Mouse (Mus musculus): Measurements from ENCODE around the gene Scmh1.

Scmh1 gene

DNA sequence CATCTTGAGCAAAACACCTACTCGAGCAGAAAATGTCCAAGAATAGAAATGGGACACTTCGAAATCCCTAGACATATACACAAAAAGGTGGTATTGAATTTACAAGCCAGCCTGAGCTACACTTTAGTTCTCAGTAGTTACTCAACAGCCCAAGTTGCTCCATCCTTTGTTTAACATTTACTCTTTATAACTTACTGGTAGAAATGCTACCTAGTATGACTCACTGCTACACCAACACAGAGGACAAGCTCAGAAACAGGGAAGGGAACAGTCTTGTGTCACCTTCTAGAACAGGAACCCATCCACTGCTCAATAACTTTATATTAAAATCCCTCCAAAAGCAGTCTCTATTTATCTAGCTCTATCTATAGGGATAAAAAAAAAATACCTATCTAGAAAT, 160.6 kb downstream of the Scmh1 start:
- DNase-seq, result no peak

GRCm38 (mm10) chr4:120568005-120568404, 162.9 kb downstream of the Scmh1 start:
- DNase-seq, result peak; percentile 21

DNA sequence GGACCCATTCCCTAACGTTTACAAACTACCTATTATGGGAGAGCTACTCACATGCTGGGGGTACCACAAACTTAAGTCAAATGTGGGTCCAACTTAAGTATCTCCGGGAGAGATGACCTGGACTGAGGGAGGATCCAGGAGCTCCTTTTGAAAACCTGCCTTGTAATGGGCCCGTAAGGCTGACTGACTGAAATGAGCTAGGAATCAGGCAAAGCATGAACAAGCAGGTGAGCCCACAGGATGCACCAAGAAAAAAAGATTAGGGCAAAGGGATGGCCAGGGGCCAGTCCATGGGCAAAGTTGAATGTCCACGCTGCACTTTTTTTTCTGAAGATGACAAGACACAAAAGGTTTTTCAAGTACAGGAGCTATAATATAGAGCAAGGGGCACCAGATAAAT, 163.9 kb downstream of the Scmh1 start:
- DNase-seq, result no peak

GRCm38 (mm10) chr4:120569486-120570437, 164.7 kb downstream of the Scmh1 start, which contains the start of gene Ctps:
Ctps (minus strand) TSS chr4:120570276.
- DNase-seq, result peak; percentile 94

DNA sequence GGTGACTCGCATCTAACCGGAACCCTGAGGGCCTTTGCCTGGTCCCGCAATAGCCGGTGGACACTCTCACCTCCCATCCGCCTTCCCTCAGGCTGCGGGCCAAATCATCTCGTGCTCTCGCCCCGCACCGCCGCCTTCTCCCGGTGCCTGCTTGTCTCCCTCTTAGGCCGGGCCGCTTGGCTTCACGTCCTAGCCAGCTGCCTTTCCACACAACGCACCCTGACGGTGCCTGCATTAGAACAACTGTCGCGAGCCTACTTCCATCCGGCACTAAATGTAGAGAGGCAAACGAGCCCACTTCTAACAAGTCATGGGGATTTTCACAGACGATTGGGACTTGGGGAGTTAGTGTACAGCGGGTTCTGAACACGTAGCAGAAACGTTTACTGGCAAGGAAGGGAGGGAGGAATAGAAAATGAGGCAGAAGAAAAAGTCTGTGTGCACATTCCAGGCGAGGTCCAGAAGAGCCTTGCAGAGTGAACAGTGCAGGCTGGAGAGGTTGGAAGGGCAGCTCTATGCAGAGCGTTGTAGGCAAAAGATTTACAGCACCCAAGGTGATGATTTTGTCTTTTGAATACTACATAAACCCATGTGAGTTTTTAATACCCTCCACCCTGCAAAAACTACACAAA, 165.5 kb downstream of the Scmh1 start:
- DNase-seq, result no peak

- no peak for DNase-seq
Observed at GRCm38 (mm10) chr4:120571070-120571464, 166.0 kb downstream of the Scmh1 start.

GRCm38 (mm10) chr4:120571691-120572090, 166.6 kb downstream of the Scmh1 start:
- no peak for DNase-seq

Data from lung, postnatal 14 days (tissue).